Mouse (Mus musculus): ENCODE data around the gene Sectm1a. TPM values are rescaled to one million over a fixed set of nuclear protein-coding genes. Genes with fewer than 3 reads are reported as not detected.
A peak's percentile ranks its signal among the peaks of the same experiment; 100 is the strongest.
"Not testable (repeated sequence)": the region's sequence is repeated elsewhere in the genome, so short reads cannot be mapped to it uniquely, and the experiment has no call there.

The Sectm1a gene
- total and polyA plus RNA-seq, 2 experiments from 2014 or later, result not detected

DNA sequence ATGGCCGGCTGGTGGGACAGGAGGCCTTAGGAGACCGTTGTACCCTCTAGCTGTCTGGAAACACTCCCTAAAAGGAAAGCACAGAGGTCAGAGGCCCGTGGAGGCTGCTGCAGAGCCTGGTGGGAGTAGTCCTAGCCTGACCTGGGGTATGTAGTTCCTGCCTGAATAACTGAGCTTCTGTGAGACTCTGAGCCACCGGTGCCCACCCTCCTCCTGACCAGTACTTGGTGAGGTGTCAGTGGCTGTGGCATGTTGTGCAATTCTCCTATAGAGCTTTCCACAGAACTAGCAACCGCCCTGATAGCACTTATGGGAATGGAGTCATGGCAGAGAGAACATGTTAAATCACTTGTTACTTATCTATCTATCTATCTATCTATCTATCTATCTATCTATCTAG, 5.4 kb downstream of the Sectm1a start:
- H3K4me3 ChIP-seq (ENCODE audit: low read depth, low read length), result no peak overlapping the region
- no peaks in the 10 kb centered on the region for H3K36me3 ChIP-seq (ENCODE audit: insufficient read depth)
- 76% methylated on average over 5 of the region's 5 CpGs for WGBS
- H3K4me1 ChIP-seq (ENCODE audit: insufficient read depth), result no peaks in the 10 kb centered on the region
- no peaks in the 10 kb centered on the region for H3K9me3 ChIP-seq (ENCODE audit: low read length)
- ATAC-seq, result no peak
- H3K4me2 ChIP-seq (ENCODE audit: low read depth), result no peak overlapping the region
- DNase-seq, result no peak
- H3K9ac ChIP-seq, result no peak overlapping the region
- H3K27me3 ChIP-seq (ENCODE audit: insufficient read depth, low read length), result no peaks in the 10 kb centered on the region
- H3K27ac ChIP-seq (ENCODE audit: low read depth, low read length), result no peak overlapping the region
- TF ChIP-seq CTCF (IDR thresholded peaks at IDR 0.05; ENCODE audit: low read depth), result no peak

- not testable (repeated sequence) for H3K4me1 ChIP-seq (ENCODE audit: insufficient read depth); H3K4me3 ChIP-seq (ENCODE audit: low read depth, low read length); H3K9me3 ChIP-seq (ENCODE audit: low read length)
These were observed 11.4 kb downstream of the Sectm1a start for GRCm38 (mm10) chr11:121069662-121070061.

DNA sequence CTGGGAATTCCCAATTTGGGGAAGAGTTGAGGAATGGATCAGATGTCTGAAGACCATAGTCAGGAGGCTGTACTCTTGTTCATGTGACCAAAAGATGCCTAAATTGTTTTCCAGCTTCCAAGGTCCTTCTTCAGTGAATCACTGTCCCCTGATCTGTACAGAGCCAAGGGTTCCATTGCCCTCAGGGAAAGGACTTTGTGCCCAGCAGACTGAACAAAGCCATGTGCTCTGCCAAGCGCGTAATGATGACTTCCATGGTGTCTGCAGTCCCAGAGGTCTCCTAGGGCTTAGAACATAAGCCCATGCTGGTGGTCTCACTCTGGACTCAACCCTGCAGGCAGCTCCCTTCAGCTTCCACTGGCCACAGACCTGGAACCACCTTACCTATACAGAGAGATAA, 13.1 kb downstream of the Sectm1a start:
- no peak overlapping the region for H3K4me3 ChIP-seq (ENCODE audit: low read depth, low read length)
- H3K36me3 ChIP-seq (ENCODE audit: insufficient read depth), result no peaks in the 10 kb centered on the region
- WGBS, result 96% methylated on average over 2 of the region's 2 CpGs
- no peaks in the 10 kb centered on the region for H3K9me3 ChIP-seq (ENCODE audit: low read length)
- no peak for DNase-seq
- H3K4me1 ChIP-seq (ENCODE audit: insufficient read depth), result no peaks in the 10 kb centered on the region
- H3K4me2 ChIP-seq (ENCODE audit: low read depth), result no peak overlapping the region
- ATAC-seq, result no peak
- TF ChIP-seq CTCF (IDR thresholded peaks at IDR 0.05; ENCODE audit: low read depth), result no peak
- H3K27me3 ChIP-seq (ENCODE audit: insufficient read depth, low read length), result no peaks in the 10 kb centered on the region
- no peak overlapping the region for H3K27ac ChIP-seq (ENCODE audit: low read depth, low read length)
- no peak overlapping the region for H3K9ac ChIP-seq

More at GRCm38 (mm10) chr11:121069662-121070061, 11.4 kb downstream of the Sectm1a start:
- H3K36me3 ChIP-seq (ENCODE audit: insufficient read depth); H3K27me3 ChIP-seq (ENCODE audit: insufficient read depth, low read length); DNase-seq; H3K9ac ChIP-seq; H3K27ac ChIP-seq (ENCODE audit: low read depth, low read length); H3K4me2 ChIP-seq (ENCODE audit: low read depth); ATAC-seq: not testable (repeated sequence)
- WGBS, result 89% methylated on average over 11 of the region's 16 CpGs

GRCm38 (mm10) chr11:121064197-121064596, 16.8 kb downstream of the Sectm1a start:
- Histone ChIP-seq H3K9ac (no peak overlapping the region), H3K4me2 (ENCODE audit: low read depth) (no peak overlapping the region), H3K4me3 (ENCODE audit: low read depth, low read length) (no peak overlapping the region), H3K9me3 (ENCODE audit: low read length) (no peaks in the 10 kb centered on the region), H3K27me3 (ENCODE audit: insufficient read depth, low read length) (no peaks in the 10 kb centered on the region), H3K4me1 (ENCODE audit: insufficient read depth) (no peaks in the 10 kb centered on the region), H3K36me3 (ENCODE audit: insufficient read depth) (no peaks in the 10 kb centered on the region), H3K27ac (ENCODE audit: low read depth, low read length) (no peak overlapping the region)
- no peak for ATAC-seq
- WGBS, result 82% methylated on average over 3 of the region's 3 CpGs
- DNase-seq, result no peak
- TF ChIP-seq CTCF (IDR thresholded peaks at IDR 0.05; ENCODE audit: low read depth), result no peak

GRCm38 (mm10) chr11:121063379-121063778, 17.6 kb downstream of the Sectm1a start, which contains the start of gene Sectm1b:
TSS of gene Sectm1b (minus strand) at chr11:121063569.
- Histone ChIP-seq H3K27ac (ENCODE audit: low read depth, low read length) (no peak within 1 kb of the TSS), H3K4me3 (ENCODE audit: low read depth, low read length) (no peak within 1 kb of the TSS), H3K27me3 (ENCODE audit: insufficient read depth, low read length) (no peaks in the 10 kb centered on the region), H3K4me1 (ENCODE audit: insufficient read depth) (no peaks in the 10 kb centered on the region), H3K4me2 (ENCODE audit: low read depth) (no peak within 1 kb of the TSS), H3K36me3 (ENCODE audit: insufficient read depth) (no peaks in the 10 kb centered on the region), H3K9me3 (ENCODE audit: low read length) (no peaks in the 10 kb centered on the region), H3K9ac (no peak within 1 kb of the TSS)
- no peak for TF ChIP-seq CTCF (IDR thresholded peaks at IDR 0.05; ENCODE audit: low read depth)
- ATAC-seq (no peak), DNase-seq (no peak)
- WGBS, result 80% methylated on average over 5 of the region's 5 CpGs

- no peak overlapping the region for H3K27ac ChIP-seq (ENCODE audit: low read depth, low read length)
- DNase-seq (peak; percentile 8), ATAC-seq (no peak)
- no peaks in the 10 kb centered on the region for H3K4me1 ChIP-seq (ENCODE audit: insufficient read depth)
- no peak overlapping the region for H3K4me2 ChIP-seq (ENCODE audit: low read depth)
- TF ChIP-seq CTCF (IDR thresholded peaks at IDR 0.05; ENCODE audit: low read depth), result no peak
- H3K9ac ChIP-seq, result no peak overlapping the region
- H3K9me3 ChIP-seq (ENCODE audit: low read length), result no peaks in the 10 kb centered on the region
- WGBS, result 59% methylated on average over 8 of the region's 8 CpGs
- H3K4me3 ChIP-seq (ENCODE audit: low read depth, low read length), result no peak overlapping the region
- no peaks in the 10 kb centered on the region for H3K36me3 ChIP-seq (ENCODE audit: insufficient read depth)
- no peaks in the 10 kb centered on the region for H3K27me3 ChIP-seq (ENCODE audit: insufficient read depth, low read length)
These were observed 19.4 kb downstream of the Sectm1a start for GRCm38 (mm10) chr11:121061615-121062014.

GRCm38 (mm10) chr11:121060401-121061067, 20.5 kb downstream of the Sectm1a start:
- H3K4me1 ChIP-seq (ENCODE audit: insufficient read depth); H3K36me3 ChIP-seq (ENCODE audit: insufficient read depth); H3K9ac ChIP-seq; DNase-seq; ATAC-seq; H3K4me2 ChIP-seq (ENCODE audit: low read depth); H3K27ac ChIP-seq (ENCODE audit: low read depth, low read length); H3K4me3 ChIP-seq (ENCODE audit: low read depth, low read length); H3K27me3 ChIP-seq (ENCODE audit: insufficient read depth, low read length); H3K9me3 ChIP-seq (ENCODE audit: low read length): not testable (repeated sequence)
- 94% methylated on average over 6 of the region's 6 CpGs for WGBS

Data from forebrain, postnatal 0 days (tissue).